Mouse (Mus musculus): ENCODE measurements around the gene Vps53.

GRCm38 (mm10) chr11:76125386-76125785 is 54.1 kb downstream of the Vps53 start:
- no peak for TF ChIP-seq CTCF (IDR thresholded peaks at IDR 0.05)
- no peak for TF ChIP-seq EP300 (IDR thresholded peaks at IDR 0.05)
